Mouse (Mus musculus) monocyte, adult 59 days (primary cell): ENCODE data around the gene Fam240a. TPM values are rescaled to one million over a fixed set of nuclear protein-coding genes. Genes with fewer than 3 reads are reported as not detected.

ENCODE experiments used
- total RNA-seq, 2 experiments: library from RNA; stranded (reverse); gene quantifications; one replicate each; pipeline ENCODE4 v1.2.4; 2023

The Fam240a gene
- not detected for total RNA-seq

DNA sequence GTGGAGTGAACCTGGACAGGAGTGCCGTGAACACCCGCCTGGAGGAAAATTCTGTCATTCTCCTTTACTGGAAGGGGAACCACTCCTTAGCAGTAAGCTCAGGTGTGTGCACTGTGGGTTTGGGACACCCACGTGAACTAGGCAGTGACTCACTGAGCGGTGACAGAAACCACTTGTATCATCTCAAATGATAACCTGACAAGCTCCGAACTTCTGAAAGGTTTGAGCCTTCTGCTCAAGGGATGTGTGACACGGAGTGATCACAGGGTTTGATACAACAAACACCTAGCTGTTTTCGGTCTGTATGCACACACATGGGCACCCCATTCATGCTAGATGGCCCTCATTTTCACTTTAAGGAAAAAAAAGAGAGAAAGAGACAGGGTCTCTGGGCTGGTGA is at the start of gene Fam240a:
Gene Fam240a, minus strand, starts transcription at position 76 of the 400 bp plus-strand sequence.

GRCm38 (mm10) chr9:110951397-110951796 is 34.7 kb upstream of the Fam240a start, which contains the start of gene Lrrc2:
Gene Lrrc2, plus strand, starts transcription at chr9:110951545.

DNA sequence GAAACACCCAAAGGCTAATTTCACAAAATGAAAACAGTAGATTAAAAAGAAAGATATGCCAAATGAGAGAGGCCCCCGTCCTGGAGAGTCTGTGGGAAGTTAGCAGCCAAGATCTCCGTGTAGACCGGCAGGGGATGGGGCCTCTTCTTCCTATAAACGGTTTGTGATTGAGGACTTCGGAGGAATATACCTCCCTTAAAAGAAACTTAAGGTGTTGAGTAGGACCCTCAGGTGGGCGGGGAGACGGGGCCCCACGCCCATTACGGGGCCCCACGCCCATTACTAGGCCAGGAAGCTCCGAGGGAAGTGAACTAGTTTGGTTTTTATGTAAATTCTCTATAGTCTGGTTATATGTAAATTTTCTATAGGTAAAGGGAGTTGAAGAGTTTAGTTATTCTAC is 29.3 kb upstream of the Fam240a start, which contains the start of gene Tdgf1:
Gene Tdgf1, minus strand, starts transcription at position 233 of the 400 bp plus-strand sequence.

DNA sequence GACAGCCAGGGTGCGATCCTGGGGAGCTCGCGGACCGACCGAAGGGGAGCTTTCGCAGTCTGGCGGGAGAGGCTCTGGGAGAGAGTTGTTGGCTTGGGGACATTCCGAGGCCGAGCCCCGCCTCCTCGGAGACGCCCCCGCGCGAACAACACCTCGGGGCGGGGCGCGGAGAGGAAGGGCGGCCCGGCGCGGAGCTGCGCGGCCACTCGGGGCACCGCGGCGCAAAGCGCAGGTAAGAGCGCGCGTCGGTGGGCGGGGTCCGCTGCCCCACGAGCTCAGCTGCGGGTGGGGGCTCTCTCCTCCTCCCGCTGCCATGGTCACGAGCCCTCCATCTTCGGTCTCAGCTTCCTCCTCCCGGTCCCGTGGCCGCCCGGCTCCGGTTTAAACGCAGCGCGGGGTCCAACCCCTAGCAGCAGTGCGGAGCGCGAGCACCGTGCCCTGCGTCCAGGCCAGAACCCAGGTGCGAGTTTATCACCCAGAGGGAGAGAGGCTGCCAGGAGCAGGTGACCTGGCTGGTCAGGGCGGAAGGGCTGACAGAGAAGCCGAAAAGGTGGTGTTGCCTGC is 36.6 kb downstream of the Fam240a start, which contains the start of gene Tmie:
Gene Tmie, minus strand, starts transcription at position 116 of the 564 bp plus-strand sequence.

GRCm38 (mm10) chr9:110879191-110879920 is 37.3 kb downstream of the Fam240a start, which contains the start of gene Als2cl:
Gene Als2cl, plus strand, starts transcription at chr9:110879870.

Other genes starting within 250 kb of the Fam240a start
- not detected for gene Myl3, start 175.0 kb downstream of the Fam240a start, total RNA-seq
- under 1 TPM in 1 of 2 experiments, not detected in 1; 0.46 TPM for gene Pth1r, start 169.7 kb downstream of the Fam240a start, total RNA-seq
- gene Prss42, start 118.7 kb downstream of the Fam240a start, total RNA-seq = not detected
- not detected for gene Prss44, start 102.9 kb downstream of the Fam240a start, total RNA-seq
- not detected for gene Prss43, start 90.2 kb downstream of the Fam240a start, total RNA-seq
- gene Prss45, start 82.3 kb downstream of the Fam240a start, total RNA-seq = not detected
- gene Prss46, start 72.4 kb downstream of the Fam240a start, total RNA-seq = not detected
- gene Prss50, start 58.9 kb downstream of the Fam240a start, total RNA-seq = not detected
- gene Als2cl, start 37.0 kb downstream of the Fam240a start, total RNA-seq = 1 to 10 TPM; 5.6 to 9.7 TPM
- gene Tmie, start 36.7 kb downstream of the Fam240a start, total RNA-seq = under 1 TPM; 0.18 to 0.29 TPM
- gene Tdgf1, start 29.3 kb upstream of the Fam240a start, total RNA-seq = not detected
- gene Lrrc2, start 34.7 kb upstream of the Fam240a start, total RNA-seq = not detected
- gene Rtp3, start 73.7 kb upstream of the Fam240a start, total RNA-seq = not detected
- 1 to 10 TPM; 2.8 to 3.4 TPM for gene Ltf, start 102.4 kb upstream of the Fam240a start, total RNA-seq
- gene Ccrl2, start 140.7 kb upstream of the Fam240a start, total RNA-seq = 100 to 1,000 TPM; 352 to 399 TPM
- gene Lrrfip2, start 200.7 kb upstream of the Fam240a start, total RNA-seq = 10 to 100 TPM; 76.6 to 77.3 TPM